Mouse (Mus musculus) kidney, adult 2 months (tissue): Measurements from ENCODE around the gene Rslcan18. TPM values are rescaled to one million over a fixed set of nuclear protein-coding genes. Genes with fewer than 3 reads are reported as not detected.
"Not testable (repeated sequence)": the region's sequence is repeated elsewhere in the genome, so short reads cannot be mapped to it uniquely, and the experiment has no call there.

Source experiments
- DNase-seq: peaks from one replicate; pipeline ENCODE4 v3.0.0; 2021
- H3K27ac ChIP-seq: fragments of 200-500 bp; 2 replicates; pipeline ENCODE4 v1.5.1; 2012; ENCODE audit warnings: low read depth, low read length, control low read depth, inconsistent platforms; ENCODE audit not compliant: insufficient read depth
- H3K27me3 ChIP-seq: fragments of 200-500 bp; replicated peaks from 2 replicates; pipeline ENCODE4 v1.6.1; 2012; ENCODE audit warnings: mild to moderate bottlenecking, moderate library complexity, low read length, inconsistent platforms; ENCODE audit not compliant: control insufficient read depth, insufficient read depth
- H3K36me3 ChIP-seq: fragments of 200-500 bp; 2 replicates; pipeline ENCODE4 v1.6.1; 2012; ENCODE audit warnings: mild to moderate bottlenecking, moderate library complexity, low read length, inconsistent platforms; ENCODE audit not compliant: control insufficient read depth, insufficient read depth
- H3K4me1 ChIP-seq: fragments of 200-500 bp; 2 replicates; pipeline ENCODE4 v1.6.1; 2011; ENCODE audit warnings: low read length; ENCODE audit not compliant: control insufficient read depth, insufficient read depth
- H3K4me3 ChIP-seq: fragments of 200-500 bp; 2 replicates; pipeline ENCODE4 v1.5.1; 2011; ENCODE audit warnings: mild to moderate bottlenecking, low read depth, low read length, control low read depth; ENCODE audit not compliant: insufficient read depth
- CTCF ChIP-seq: fragments of 200-500 bp; conservative IDR thresholded peaks from 2 replicates; pipeline ENCODE4 v1.5.1; 2011; ENCODE audit warnings: low read depth, mild to moderate bottlenecking, control low read depth, low read length, moderate library complexity, mixed read lengths; ENCODE audit not compliant: insufficient read depth, insufficient read length
- POLR2A ChIP-seq: fragments of 200-500 bp; IDR thresholded peaks from one replicate; pipeline ENCODE4 v1.6.1; 2011; ENCODE audit warnings: low read depth, low read length, control low read depth
- WGBS: fragments of 180-500 bp; shearing (Covaris S2); methylation state at CpG from one replicate; pipeline ENCODE4 v1.1.7; 2018; 5-methylcytosine and 5-hydroxymethylcytosine counted together
- polyA plus RNA-seq: library from polyadenylated mRNA; depleted of rRNA; stranded (reverse); fragments of >200 nt; gene quantifications from 2 replicates; pipeline ENCODE4 v1.2.3, GENCODE M21; 2012; rRNA removed

The Rslcan18 gene
- 0.31 and 0.53 TPM in 2 replicates for polyA plus RNA-seq

DNA sequence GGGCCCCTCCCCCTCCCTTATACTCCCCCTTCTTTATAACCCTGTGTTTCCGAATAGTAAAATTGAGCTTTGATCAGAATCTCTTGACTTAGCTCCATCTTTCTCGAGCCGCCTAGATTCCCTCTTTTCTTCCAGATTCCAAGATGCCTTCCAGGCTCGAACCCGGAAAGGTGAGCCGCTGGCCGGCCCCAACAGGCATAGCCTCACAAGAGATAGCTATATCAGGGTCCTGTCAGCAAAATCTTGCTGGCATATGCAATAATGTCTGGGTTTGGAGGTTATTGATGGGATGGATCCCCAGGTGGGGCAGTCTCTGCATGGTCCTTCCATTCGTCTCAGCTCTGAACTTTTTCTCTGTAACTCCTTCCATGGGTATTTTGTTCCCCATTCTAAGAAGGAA lies at the start of gene Rslcan18:
Rslcan18 (minus strand) TSS at position 101 of the 400 bp plus-strand sequence.
- WGBS = 89% methylated on average over 8 of the region's 8 CpGs
- H3K36me3 ChIP-seq, H3K27me3 ChIP-seq, H3K27ac ChIP-seq, DNase-seq, H3K4me3 ChIP-seq, H3K4me1 ChIP-seq: not testable (repeated sequence)

DNA sequence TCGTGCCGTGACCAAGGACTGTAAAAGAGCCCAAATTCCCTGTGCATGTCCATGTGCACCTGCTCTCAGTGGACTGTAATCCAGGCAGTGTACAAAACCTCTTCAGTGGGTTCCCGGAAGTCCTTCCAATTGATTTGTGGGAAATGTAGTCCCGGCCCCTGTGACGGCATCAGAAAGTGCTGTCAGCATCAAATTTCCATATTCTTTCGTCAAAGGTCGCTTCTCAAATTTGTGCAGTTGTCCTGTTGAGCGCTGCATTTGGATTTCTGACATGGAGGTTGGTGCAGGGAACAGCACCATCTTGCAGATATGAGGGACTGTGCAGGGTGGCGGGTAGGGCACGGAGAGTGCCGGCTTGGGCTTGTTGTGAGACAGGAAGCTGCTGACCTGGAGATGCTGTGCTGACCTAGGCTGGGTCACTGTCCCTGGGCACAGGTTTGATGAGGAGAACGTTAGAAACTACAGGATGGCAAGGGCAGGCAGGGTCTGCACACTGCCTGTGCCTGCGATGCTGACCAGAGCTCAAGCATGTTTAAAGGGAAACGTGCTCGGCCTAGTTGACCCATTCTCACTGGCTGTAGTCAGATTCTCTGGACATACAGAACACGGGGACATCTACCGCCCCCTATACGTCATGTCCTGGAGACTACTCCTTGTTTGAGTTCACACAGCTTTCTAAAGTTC lies 12.1 kb upstream of the Rslcan18 start:
- H3K27ac ChIP-seq = no peak overlapping the region
- peak overlapping the region; percentile 77 for H3K4me3 ChIP-seq
- H3K27me3 ChIP-seq = no peaks in the 10 kb centered on the region
- DNase-seq = peak; percentile 91
- no peaks in the 10 kb centered on the region for H3K36me3 ChIP-seq
- 1% methylated on average over 18 of the region's 18 CpGs for WGBS
- H3K4me1 ChIP-seq = no peaks in the 10 kb centered on the region
- TF ChIP-seq CTCF = no peak
- no peak for TF ChIP-seq POLR2A

DNA sequence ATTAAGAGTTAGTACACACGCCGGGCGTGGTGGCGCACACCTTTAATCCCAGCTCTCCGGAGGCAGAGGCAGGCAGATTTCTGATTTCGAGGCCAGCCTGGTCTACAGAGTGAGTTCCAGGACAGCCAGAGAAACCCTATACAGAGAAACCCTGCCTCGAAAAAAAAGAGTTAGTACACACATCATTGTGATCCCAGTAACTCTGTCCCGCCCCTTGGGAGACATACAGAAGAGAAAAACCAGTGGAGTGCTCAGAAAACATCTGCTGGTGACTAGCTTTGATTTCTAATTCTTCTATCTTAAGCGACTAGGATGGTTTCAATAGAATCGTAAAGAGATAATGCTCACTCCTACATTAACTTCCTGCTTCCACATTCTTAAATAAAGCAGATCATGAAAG lies 11.4 kb upstream of the Rslcan18 start:
- H3K27me3 ChIP-seq, H3K4me1 ChIP-seq, H3K4me3 ChIP-seq, H3K27ac ChIP-seq, H3K36me3 ChIP-seq, DNase-seq: not testable (repeated sequence)
- WGBS = 78% methylated on average over 10 of the region's 10 CpGs

DNA sequence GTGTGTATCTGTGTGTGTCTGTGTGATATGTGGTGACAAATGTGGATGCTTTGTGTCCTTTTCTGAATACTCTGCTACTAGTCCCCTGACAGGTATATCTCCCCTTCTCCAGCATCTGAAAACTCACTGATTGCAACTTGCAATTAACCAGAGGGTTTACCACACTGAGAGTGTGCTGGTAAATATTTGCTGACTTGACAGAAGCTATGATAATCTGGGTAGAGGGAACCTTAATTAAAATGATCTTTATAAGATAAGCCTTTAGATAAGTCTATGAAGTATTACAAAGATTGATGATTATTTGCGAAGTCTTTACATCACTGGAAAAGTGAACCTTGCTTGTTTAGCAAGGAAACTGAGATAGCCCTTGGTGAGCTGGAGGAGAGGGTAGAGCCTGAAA lies 8.4 kb upstream of the Rslcan18 start:
- no peak for DNase-seq
- Histone ChIP-seq H3K4me1 (no peaks in the 10 kb centered on the region), H3K4me3 (no peak overlapping the region), H3K27me3 (no peaks in the 10 kb centered on the region), H3K36me3 (no peaks in the 10 kb centered on the region), H3K27ac (no peak overlapping the region)
- TF ChIP-seq CTCF = no peak
- TF ChIP-seq POLR2A = no peak
- 88% methylated on average over 1 of the region's 1 CpGs for WGBS

DNA sequence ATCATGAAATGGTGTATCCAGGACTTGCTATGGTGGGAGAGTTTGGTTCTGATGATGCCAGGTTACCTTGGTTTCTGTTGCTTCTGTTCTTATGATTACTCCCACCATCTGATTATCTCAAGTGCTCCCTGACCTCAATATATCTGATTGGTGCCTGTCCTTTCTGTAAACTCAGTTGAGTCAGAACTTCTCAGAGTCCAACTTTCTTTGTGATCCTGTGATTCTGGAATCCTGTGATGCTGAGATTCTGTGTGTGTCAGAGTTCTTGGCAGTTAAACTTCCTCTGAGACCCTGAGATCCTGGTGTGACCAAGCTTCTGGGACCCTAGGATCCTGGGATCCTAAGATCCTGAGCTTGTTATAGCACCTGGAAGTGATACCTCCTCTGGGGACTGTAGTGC lies 5.3 kb upstream of the Rslcan18 start, which contains the start of gene Zfp759:
Zfp759 (plus strand) TSS at position 301 of the 400 bp plus-strand sequence.
- H3K27me3 ChIP-seq, H3K4me3 ChIP-seq, H3K4me1 ChIP-seq: not testable (repeated sequence)

GRCm38 (mm10) chr13:67113287-67113686 lies 2.8 kb downstream of the Rslcan18 start:
- TF ChIP-seq POLR2A (no peak), CTCF (no peak)
- no peaks in the 10 kb centered on the region for H3K36me3 ChIP-seq
- DNase-seq = no peak
- no peaks in the 10 kb centered on the region for H3K27me3 ChIP-seq
- WGBS = 91% methylated on average over 2 of the region's 2 CpGs
- H3K4me3 ChIP-seq = no peak overlapping the region
- H3K4me1 ChIP-seq = no peaks in the 10 kb centered on the region
- H3K27ac ChIP-seq = no peak overlapping the region

More for the DNA sequence above, 5.3 kb upstream of the Rslcan18 start, which contains the start of gene Zfp759:
- not testable (repeated sequence) for H3K36me3 ChIP-seq, H3K27ac ChIP-seq, DNase-seq

- Histone ChIP-seq H3K4me3 (no peak overlapping the region), H3K4me1 (peaks cover 4% of the 10 kb centered on the region), H3K36me3 (no peaks in the 10 kb centered on the region), H3K27me3 (no peaks in the 10 kb centered on the region), H3K27ac (no peak overlapping the region)
- TF ChIP-seq POLR2A (no peak), CTCF (no peak)
- 78% methylated on average over 12 of the region's 12 CpGs for WGBS
- peak; percentile 43 for DNase-seq
Measured at GRCm38 (mm10) chr13:67112096-67112495, 4.0 kb downstream of the Rslcan18 start.

- Histone ChIP-seq H3K27me3 (no peaks in the 10 kb centered on the region), H3K36me3 (no peaks in the 10 kb centered on the region), H3K4me3 (peak overlapping the region; percentile 18), H3K27ac (no peak overlapping the region), H3K4me1 (peaks cover 4% of the 10 kb centered on the region)
- WGBS = 3% methylated on average over 9 of the region's 9 CpGs
- TF ChIP-seq CTCF (peak; percentile 60), POLR2A (no peak)
- no peak for DNase-seq
Measured at GRCm38 (mm10) chr13:67108821-67109206, 7.2 kb downstream of the Rslcan18 start.
